Mouse (Mus musculus): ENCODE measurements around the gene Zbtb43. TPM values are rescaled to one million over a fixed set of nuclear protein-coding genes. Genes with fewer than 3 reads are reported as not detected.

The Zbtb43 gene
- polyA plus RNA-seq, 1 experiment: not detected

DNA sequence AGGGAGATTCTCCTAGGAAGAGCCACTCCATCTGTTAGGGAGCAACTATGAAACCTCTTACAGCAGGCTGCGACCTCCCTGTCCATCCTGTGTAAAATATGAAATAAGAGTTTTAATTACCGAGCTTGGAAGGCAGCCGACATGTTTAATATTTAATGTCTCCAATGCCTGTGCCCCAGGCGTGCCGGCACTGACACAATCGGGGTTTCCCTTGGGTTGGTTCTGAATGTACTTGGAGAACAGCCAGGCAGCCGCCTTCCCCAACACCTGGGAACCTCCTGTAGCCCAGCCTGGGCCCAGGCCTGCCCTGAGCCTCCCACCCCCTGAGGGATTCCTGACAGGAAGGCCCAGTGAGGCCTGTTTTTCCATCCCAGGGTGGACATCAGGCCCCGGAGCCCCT, 19.0 kb upstream of the Zbtb43 start:
- TF ChIP-seq POLR2A (IDR thresholded peaks at IDR 0.05; ENCODE audit: insufficient read depth, low read depth, low read length) (no peak), CTCF (IDR thresholded peaks at IDR 0.05; ENCODE audit: insufficient read depth, low read depth, low read length) (no peak)
- WGBS: 83% methylated on average over 8 of the region's 8 CpGs
- H3K27ac ChIP-seq (ENCODE audit: insufficient read depth, low read depth, low read length): no peak overlapping the region

DNA sequence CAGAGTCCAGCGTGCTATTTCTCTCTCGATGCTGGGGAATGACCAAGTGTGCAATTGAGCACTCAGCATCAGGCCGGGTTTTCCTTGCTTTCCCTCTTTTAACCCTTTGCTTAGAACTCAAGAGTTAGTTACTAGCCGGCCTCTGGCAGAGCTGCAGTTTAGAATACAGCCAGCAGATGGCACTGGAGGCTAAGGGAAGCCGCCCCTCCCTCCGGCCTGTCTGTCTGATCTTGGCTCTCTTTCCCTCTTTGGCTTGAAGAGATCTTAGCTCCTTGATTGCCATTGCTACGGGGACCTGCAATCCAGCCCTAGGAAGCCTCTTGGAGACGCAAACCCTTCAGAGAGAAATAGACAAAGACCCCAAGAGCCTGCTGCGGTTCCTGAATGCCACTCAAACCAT, 18.5 kb upstream of the Zbtb43 start:
- Histone ChIP-seq H3K27ac (ENCODE audit: insufficient read depth, low read depth, low read length) (no peak overlapping the region), H3K4me3 (ENCODE audit: insufficient read depth, low read depth, low read length) (no peak overlapping the region), H3K4me1 (ENCODE audit: control insufficient read depth, insufficient read depth, low read length) (no peaks in the 10 kb centered on the region)
- TF ChIP-seq POLR2A (IDR thresholded peaks at IDR 0.05; ENCODE audit: insufficient read depth, low read depth, low read length) (no peak), CTCF (IDR thresholded peaks at IDR 0.05; ENCODE audit: insufficient read depth, low read depth, low read length) (peak; percentile 91)
- WGBS: 6% methylated on average over 9 of the region's 9 CpGs

More for the DNA sequence above, 19.0 kb upstream of the Zbtb43 start:
- no peaks in the 10 kb centered on the region for H3K4me1 ChIP-seq (ENCODE audit: control insufficient read depth, insufficient read depth, low read length)
- H3K4me3 ChIP-seq (ENCODE audit: insufficient read depth, low read depth, low read length): no peak overlapping the region

DNA sequence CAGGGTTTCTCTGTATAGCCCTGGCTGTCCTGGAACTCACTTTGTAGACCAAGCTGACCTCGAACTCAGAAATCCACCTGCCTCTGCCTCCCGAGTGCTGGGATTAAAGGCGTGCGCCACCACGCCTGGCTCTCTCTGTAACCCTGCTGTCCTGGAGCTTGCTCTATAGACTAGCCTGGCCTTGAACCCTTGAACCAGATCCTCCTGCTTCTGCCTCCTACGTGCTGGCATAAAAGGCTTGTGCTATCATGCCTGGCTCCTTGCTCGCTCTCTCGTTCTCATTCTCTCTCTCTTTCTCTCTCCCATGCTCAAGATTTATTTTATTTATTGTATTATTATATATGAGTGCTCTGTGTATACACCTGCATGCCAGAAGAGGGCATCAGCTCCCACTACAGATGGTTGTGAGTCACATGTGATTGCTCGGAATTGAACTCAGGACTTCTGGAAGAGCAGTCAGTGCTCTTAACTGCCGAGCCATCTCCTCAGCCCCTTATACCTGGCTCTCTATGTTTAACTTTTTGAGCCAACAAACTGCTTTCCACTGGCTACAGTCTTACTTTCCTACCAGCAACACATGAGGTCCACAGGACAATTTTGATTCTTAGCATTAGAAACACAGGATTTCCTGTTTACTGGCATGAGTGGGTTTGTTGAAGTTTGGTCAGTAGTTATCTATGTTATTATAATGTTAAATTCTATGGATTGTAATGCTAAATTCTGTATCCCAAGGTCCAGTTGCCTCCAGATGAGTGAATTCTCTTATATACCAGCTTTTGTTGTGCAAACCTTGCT, 9.8 kb upstream of the Zbtb43 start:
- no peaks in the 10 kb centered on the region for H3K4me1 ChIP-seq (ENCODE audit: control insufficient read depth, insufficient read depth, low read length)
- TF ChIP-seq CTCF (IDR thresholded peaks at IDR 0.05; ENCODE audit: insufficient read depth, low read depth, low read length): no peak
- TF ChIP-seq POLR2A (IDR thresholded peaks at IDR 0.05; ENCODE audit: insufficient read depth, low read depth, low read length): no peak
- no peak overlapping the region for H3K27ac ChIP-seq (ENCODE audit: insufficient read depth, low read depth, low read length)
- no peak overlapping the region for H3K4me3 ChIP-seq (ENCODE audit: insufficient read depth, low read depth, low read length)
- WGBS: 91% methylated on average over 10 of the region's 10 CpGs

DNA sequence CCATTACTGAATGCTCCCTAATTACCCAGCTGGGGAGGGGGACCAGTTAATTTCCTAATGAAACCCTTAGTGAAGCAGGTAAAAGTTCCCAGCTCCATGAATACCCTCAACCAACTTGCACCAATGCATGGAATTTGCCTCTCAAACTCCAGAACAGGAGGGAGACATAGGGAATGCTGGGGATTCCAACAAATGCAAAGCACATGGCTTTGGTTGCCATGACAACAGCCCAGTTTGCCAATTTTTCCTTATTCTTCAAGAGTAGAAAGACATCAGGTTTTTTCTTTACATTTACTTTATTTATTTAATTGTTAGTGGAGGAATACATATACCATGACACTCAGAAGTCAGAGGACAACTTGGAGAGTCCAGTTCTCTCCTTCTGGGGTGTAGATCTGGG, 7.6 kb upstream of the Zbtb43 start:
- no peak overlapping the region for H3K4me3 ChIP-seq (ENCODE audit: insufficient read depth, low read depth, low read length)
- no peak overlapping the region for H3K27ac ChIP-seq (ENCODE audit: insufficient read depth, low read depth, low read length)
- H3K4me1 ChIP-seq (ENCODE audit: control insufficient read depth, insufficient read depth, low read length): no peaks in the 10 kb centered on the region
- TF ChIP-seq CTCF (IDR thresholded peaks at IDR 0.05; ENCODE audit: insufficient read depth, low read depth, low read length) (no peak), POLR2A (IDR thresholded peaks at IDR 0.05; ENCODE audit: insufficient read depth, low read depth, low read length) (no peak)

DNA sequence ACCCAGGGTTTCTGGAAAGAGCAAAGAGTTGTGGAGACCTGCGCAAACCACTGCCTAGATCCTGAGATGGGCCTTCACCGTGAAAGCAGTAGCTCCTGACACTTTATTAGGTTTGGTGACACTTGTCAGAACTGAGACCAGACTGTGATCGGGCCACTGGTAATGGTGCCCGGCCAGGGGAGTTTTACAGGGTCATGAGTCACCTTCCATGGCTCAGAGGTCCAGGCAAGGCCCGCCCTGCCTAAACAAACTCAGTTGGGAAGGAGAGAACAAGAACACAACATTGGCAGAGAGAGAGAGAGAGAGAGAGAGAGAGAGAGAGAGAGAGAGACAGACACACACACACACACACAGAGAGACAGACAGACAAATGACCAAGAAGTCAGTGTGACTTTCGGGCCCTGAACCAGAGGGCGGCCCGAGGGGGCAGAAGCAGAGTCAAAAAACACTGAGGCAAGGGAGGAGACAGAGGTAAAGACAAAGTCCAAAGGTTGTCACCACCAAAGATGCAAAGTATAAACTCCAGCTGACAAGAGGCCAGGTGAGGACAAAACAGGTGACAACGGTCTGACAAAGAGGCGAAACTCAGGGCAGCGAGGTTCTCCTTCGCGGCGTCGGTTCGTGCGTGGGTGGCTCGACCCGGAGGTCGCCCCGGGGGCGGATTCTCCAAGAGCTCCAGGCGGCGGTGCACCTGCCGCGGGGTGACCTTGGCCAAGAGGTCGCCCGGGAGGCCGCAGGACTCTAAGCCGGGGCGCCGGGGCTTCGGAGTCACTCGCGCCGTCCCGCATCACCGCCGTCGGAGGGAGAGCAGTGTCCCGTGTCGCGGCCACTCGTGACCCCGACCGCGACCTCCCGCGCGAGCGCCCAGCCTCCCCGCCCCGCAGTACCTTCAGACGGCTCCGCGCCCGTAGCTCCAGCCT, 553 bp downstream of the Zbtb43 start:
- WGBS: 5% methylated on average over 57 of the region's 57 CpGs
- no peak for TF ChIP-seq POLR2A (IDR thresholded peaks at IDR 0.05; ENCODE audit: insufficient read depth, low read depth, low read length)
- TF ChIP-seq CTCF (IDR thresholded peaks at IDR 0.05; ENCODE audit: insufficient read depth, low read depth, low read length): no peak
- Histone ChIP-seq H3K27ac (ENCODE audit: insufficient read depth, low read depth, low read length) (peak overlapping the region; percentile 5; the same call in 1 of the 2 replicates), H3K4me3 (ENCODE audit: insufficient read depth, low read depth, low read length) (peak overlapping the region; percentile 61), H3K4me1 (ENCODE audit: control insufficient read depth, insufficient read depth, low read length) (peaks cover 12% of the 10 kb centered on the region)

DNA sequence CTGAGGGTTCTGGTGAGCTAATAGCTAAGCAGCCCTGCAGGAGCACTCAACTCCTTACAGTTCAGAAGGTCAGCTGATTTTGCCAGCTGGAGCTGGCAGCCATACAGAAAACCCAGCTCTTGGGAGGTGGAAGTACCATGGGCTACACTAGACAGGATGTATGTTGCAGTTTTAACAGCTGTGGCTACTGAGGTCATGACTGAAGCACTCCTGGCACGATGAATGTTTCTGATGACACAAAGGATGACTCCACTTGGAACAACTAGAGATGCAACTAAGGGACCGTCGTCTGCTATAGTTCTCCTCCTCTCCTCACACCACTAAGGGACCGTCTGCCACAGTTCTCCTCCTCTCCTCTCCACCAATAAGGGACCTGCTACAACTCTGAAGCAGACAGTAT, 2.4 kb downstream of the Zbtb43 start:
- TF ChIP-seq POLR2A (IDR thresholded peaks at IDR 0.05; ENCODE audit: insufficient read depth, low read depth, low read length): no peak
- no peak for TF ChIP-seq CTCF (IDR thresholded peaks at IDR 0.05; ENCODE audit: insufficient read depth, low read depth, low read length)
- no peak overlapping the region for H3K27ac ChIP-seq (ENCODE audit: insufficient read depth, low read depth, low read length)
- H3K4me3 ChIP-seq (ENCODE audit: insufficient read depth, low read depth, low read length): no peak overlapping the region
- WGBS: 47% methylated on average over 4 of the region's 4 CpGs
- H3K4me1 ChIP-seq (ENCODE audit: control insufficient read depth, insufficient read depth, low read length): peaks cover 12% of the 10 kb centered on the region

DNA sequence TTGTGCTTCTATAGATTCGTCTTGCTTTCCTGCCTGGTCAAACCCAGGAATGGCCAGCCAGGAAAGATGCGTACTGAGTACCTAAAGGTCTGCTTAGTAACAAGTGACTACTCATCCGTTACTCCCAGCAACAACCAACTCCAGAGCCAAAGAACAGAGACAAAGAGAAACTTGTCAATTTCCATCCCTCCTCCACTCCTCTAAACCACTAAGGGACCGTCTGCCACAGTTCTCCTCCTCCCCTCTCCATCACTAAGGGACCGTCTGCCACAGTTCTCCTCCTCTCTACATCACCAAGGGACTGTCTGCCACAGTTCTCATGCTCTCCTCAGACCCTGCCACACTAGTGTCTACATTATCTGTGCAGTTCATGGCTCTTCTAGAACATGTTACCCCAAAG, 3.1 kb downstream of the Zbtb43 start:
- WGBS: 50% methylated on average over 5 of the region's 5 CpGs
- H3K4me3 ChIP-seq (ENCODE audit: insufficient read depth, low read depth, low read length): no peak overlapping the region
- no peak for TF ChIP-seq POLR2A (IDR thresholded peaks at IDR 0.05; ENCODE audit: insufficient read depth, low read depth, low read length)
- TF ChIP-seq CTCF (IDR thresholded peaks at IDR 0.05; ENCODE audit: insufficient read depth, low read depth, low read length): no peak

DNA sequence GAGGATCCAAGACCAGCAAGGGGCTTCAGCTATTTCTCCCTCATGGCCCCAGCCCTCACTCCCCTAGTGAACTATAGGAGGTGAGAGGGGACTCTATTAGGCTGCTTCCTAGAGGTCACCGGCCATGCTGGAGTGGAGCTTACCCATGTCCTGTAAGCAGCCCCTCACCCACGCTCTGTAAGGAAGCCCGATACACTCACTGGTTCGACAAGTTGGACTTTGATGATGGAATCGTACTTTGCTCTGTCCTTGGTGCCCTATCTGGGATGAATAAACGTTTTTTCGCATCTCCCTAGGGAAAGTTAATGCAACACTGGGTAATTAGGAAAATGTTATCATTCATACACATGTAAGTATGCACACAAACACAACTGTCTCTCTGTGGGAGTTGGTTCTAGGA, 6.3 kb downstream of the Zbtb43 start:
- peaks cover 12% of the 10 kb centered on the region for H3K4me1 ChIP-seq (ENCODE audit: control insufficient read depth, insufficient read depth, low read length)
- no peak overlapping the region for H3K27ac ChIP-seq (ENCODE audit: insufficient read depth, low read depth, low read length)
- 86% methylated on average over 7 of the region's 7 CpGs for WGBS
- no peak for TF ChIP-seq CTCF (IDR thresholded peaks at IDR 0.05; ENCODE audit: insufficient read depth, low read depth, low read length)
- no peak for TF ChIP-seq POLR2A (IDR thresholded peaks at IDR 0.05; ENCODE audit: insufficient read depth, low read depth, low read length)
- no peak overlapping the region for H3K4me3 ChIP-seq (ENCODE audit: insufficient read depth, low read depth, low read length)

More for the DNA sequence above, 3.1 kb downstream of the Zbtb43 start:
- peaks cover 12% of the 10 kb centered on the region for H3K4me1 ChIP-seq (ENCODE audit: control insufficient read depth, insufficient read depth, low read length)
- H3K27ac ChIP-seq (ENCODE audit: insufficient read depth, low read depth, low read length): no peak overlapping the region

DNA sequence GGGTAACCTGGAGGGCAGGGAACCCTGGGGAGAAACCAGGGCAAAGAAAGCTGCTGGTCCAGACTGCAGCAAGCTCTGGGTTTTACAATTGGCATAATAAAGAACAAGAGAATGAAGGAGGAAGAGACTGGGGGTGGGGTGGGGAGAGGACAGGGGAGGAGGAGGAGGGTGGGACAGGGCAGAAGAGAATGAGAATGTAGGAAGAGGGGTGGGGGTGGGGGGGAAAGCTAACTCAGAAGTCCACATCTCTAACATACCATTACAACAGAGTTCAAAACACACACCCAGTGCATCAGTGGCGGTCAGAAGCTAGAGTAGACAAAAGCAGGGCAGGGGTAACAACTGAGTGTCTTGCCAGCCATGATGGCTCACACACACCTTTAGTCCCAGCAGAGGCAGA, 7.3 kb downstream of the Zbtb43 start:
- Histone ChIP-seq H3K4me1 (ENCODE audit: control insufficient read depth, insufficient read depth, low read length) (peaks cover 12% of the 10 kb centered on the region), H3K27ac (ENCODE audit: insufficient read depth, low read depth, low read length) (no peak overlapping the region), H3K4me3 (ENCODE audit: insufficient read depth, low read depth, low read length) (no peak overlapping the region)
- 78% methylated on average over 1 of the region's 1 CpGs for whole genome bisulfite sequencing
- TF ChIP-seq POLR2A (IDR thresholded peaks at IDR 0.05; ENCODE audit: insufficient read depth, low read depth, low read length) (no peak), CTCF (IDR thresholded peaks at IDR 0.05; ENCODE audit: insufficient read depth, low read depth, low read length) (no peak)
